9 mouse cellular contexts compared by ENCODE assay signal in genomic region chr5:113634024-113634651, GRCm38 (mm10). TPM values are rescaled to one million over a fixed set of nuclear protein-coding genes. Genes with fewer than 3 reads are reported as not detected.
A peak's percentile ranks its signal among the peaks of the same experiment; 100 is the strongest.
DNase-seq lines count a peak whose midpoint lies in the region; ATAC-seq lines count a peak whose summit lies in the region.
"Had no signal": no experiment of that assay in that cellular context is flagged by ENCODE, and none has a peak within 500 bp of the region (broad histone marks: within the 10 kb centered on the region; RNA-seq: fewer than 3 reads in every experiment).

No protein-coding gene starts in this region.

- no peak overlapping the region for H3K4me2 ChIP-seq in embryonic facial prominence, embryonic 14.5 days (ENCODE audit: low read depth, low read length)
- no peak overlapping the region for H3K4me2 ChIP-seq in heart, embryonic 16.5 days (ENCODE audit: low read depth, low read length)
- no peak overlapping the region for H3K4me2 ChIP-seq in midbrain, embryonic 13.5 days (replicated peaks)

- H3K27ac ChIP-seq in embryonic facial prominence, embryonic 14.5 days (replicated peaks; ENCODE audit: low read depth, low read length) = 0 out of 2 replicates have a peak overlapping the region, but pooled peaks have one; percentile 3
- H3K27ac ChIP-seq in heart, embryonic 16.5 days (ENCODE audit: low read length) = no peak overlapping the region
- H3K27ac ChIP-seq in midbrain, embryonic 13.5 days = no peak overlapping the region
- H3K27ac ChIP-seq: liver, embryonic 14.5 days had no signal

- peak; percentile 70 for ATAC-seq in embryonic facial prominence, embryonic 14.5 days (ENCODE audit: low read depth)
- 0 out of 2 replicates have a peak, but pooled peaks have one; percentile 28 for ATAC-seq in heart, embryonic 16.5 days (replicated peaks; ENCODE audit: extremely low read depth, insufficient read depth, low FRiP score)
- peak; percentile 47 for ATAC-seq in megakaryocyte progenitor cell, adult 5-6 weeks (replicated peaks; ENCODE audit: poor library complexity)
- no peak for ATAC-seq in midbrain, embryonic 13.5 days

- 46% methylated on average over 13 of the region's 13 CpGs for WGBS in embryonic facial prominence, embryonic 14.5 days
- WGBS in heart, embryonic 16.5 days = 48% methylated on average over 13 of the region's 13 CpGs
- WGBS in midbrain, embryonic 13.5 days = 69% methylated on average over 13 of the region's 13 CpGs

- DNase-seq in 3134 (ENCODE audit: extremely low read depth, insufficient read length, low spot score) = peak; percentile 90
- peak; percentile 19 to 54 for DNase-seq in adrenal gland, adult 18-20 months (ENCODE audit: low spot score in 2 of 2)
- DNase-seq in embryonic facial prominence, embryonic 14.5 days (ENCODE audit: low spot score) = peak; percentile 70
- DNase-seq in layer of hippocampus, postnatal 36 days = peak; percentile 54 to 64
- DNase-seq in thymus, postnatal 14 days = no peak

- no peaks in the 10 kb centered on the region for H3K9me3 ChIP-seq in embryonic facial prominence, embryonic 14.5 days (ENCODE audit: control insufficient read depth, low read length)
- no peaks in the 10 kb centered on the region for H3K9me3 ChIP-seq in heart, embryonic 16.5 days (replicated peaks; ENCODE audit: control insufficient read depth, low read length)
- H3K9me3 ChIP-seq in midbrain, embryonic 13.5 days = no peaks in the 10 kb centered on the region

- no peaks in the 10 kb centered on the region for H3K36me3 ChIP-seq in embryonic facial prominence, embryonic 14.5 days (ENCODE audit: control insufficient read depth, insufficient read depth, low read length)
- H3K36me3 ChIP-seq in heart, embryonic 16.5 days (ENCODE audit: control insufficient read depth, insufficient read depth) = no peaks in the 10 kb centered on the region
- H3K36me3 ChIP-seq in midbrain, embryonic 13.5 days = no peaks in the 10 kb centered on the region

- H3K4me3 ChIP-seq in embryonic facial prominence, embryonic 14.5 days (ENCODE audit: low read depth, low read length) = no peak overlapping the region
- H3K4me3 ChIP-seq in heart, embryonic 16.5 days (ENCODE audit: low read length) = no peak overlapping the region
- H3K4me3 ChIP-seq in midbrain, embryonic 13.5 days (replicated peaks) = no peak overlapping the region

- H3K27me3 ChIP-seq in embryonic facial prominence, embryonic 14.5 days (replicated peaks; ENCODE audit: control insufficient read depth, insufficient read depth, low read length) = no peaks in the 10 kb centered on the region
- no peaks in the 10 kb centered on the region for H3K27me3 ChIP-seq in heart, embryonic 16.5 days (ENCODE audit: control insufficient read depth, insufficient read depth, low read length)
- H3K27me3 ChIP-seq in midbrain, embryonic 13.5 days = 0 out of 2 replicates have a peak, but pooled peaks cover 3% of the 10 kb centered on the region

- peaks cover 13% of the 10 kb centered on the region for H3K4me1 ChIP-seq in embryonic facial prominence, embryonic 14.5 days (ENCODE audit: control insufficient read depth, insufficient read depth, low read length)
- peaks cover 21% of the 10 kb centered on the region for H3K4me1 ChIP-seq in heart, embryonic 16.5 days (ENCODE audit: control insufficient read depth, insufficient read depth, low read length)
- no peaks in the 10 kb centered on the region for H3K4me1 ChIP-seq in midbrain, embryonic 13.5 days (replicated peaks)

- H3K9ac ChIP-seq in embryonic facial prominence, embryonic 14.5 days (ENCODE audit: low read depth, low read length) = no peak overlapping the region
- no peak overlapping the region for H3K9ac ChIP-seq in heart, embryonic 16.5 days (ENCODE audit: low read length)
- H3K9ac ChIP-seq in midbrain, embryonic 13.5 days (replicated peaks) = no peak overlapping the region
- H3K9ac ChIP-seq: liver, embryonic 14.5 days had no signal

RNA-seq across cellular contexts. Expression of gene Cmklr1, which starts 16.1 kb away (rescaled TPM):
- total RNA-seq in adrenal gland, adult 18-20 months (2021) = 10 to 100 TPM; 18.1 to 39.3 TPM
- polyA plus RNA-seq in embryonic facial prominence, embryonic 14.5 days (2014; fragmentation: Nextera tagmentation; extraction: Ambion mirVana) = 4.6 and 7.8 TPM in 2 replicates
- 3.1 and 3.4 TPM in 2 replicates for polyA plus RNA-seq in heart, embryonic 16.5 days (2015; fragmentation: Nextera tagmentation; extraction: Ambion mirVana)
- total RNA-seq in layer of hippocampus, postnatal 36 days (2021) = 1 to 10 TPM; 4.0 TPM
- 0.85 and 0.94 TPM in 2 replicates for total RNA-seq in megakaryocyte progenitor cell, adult 5-6 weeks (2015)
- not detected in 2 replicates for total RNA-seq in megakaryocyte progenitor cell, adult 5-6 weeks (2017)
- 1.4 and 2.5 TPM in 2 replicates for polyA plus RNA-seq in midbrain, embryonic 13.5 days (2015; fragmentation: Nextera tagmentation; extraction: Ambion mirVana)
